Mouse (Mus musculus): ENCODE results near the gene Ppara.
"Not testable (repeated sequence)": the region's sequence is repeated elsewhere in the genome, so short reads cannot be mapped to it uniquely, and the experiment has no call there.

The Ppara gene

DNA sequence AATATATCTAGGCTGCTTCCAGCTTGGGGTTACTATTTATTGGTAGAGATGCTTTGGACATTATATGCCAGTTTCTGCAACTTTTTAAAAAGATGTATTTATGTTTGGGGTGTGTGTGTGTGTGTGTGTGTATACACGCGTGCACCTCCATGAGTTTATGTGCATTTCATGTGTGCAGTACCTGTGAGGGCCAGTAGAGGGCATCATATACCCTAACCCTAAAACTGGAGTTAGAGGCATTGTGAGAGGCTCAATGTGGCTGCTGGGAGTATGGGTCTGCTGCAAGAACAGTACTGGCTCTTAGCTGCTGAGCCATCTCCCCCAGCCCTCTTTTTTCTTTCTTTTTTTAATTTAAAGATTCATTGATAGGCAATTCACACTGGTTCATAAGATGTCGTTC lies 23.0 kb downstream of the Ppara start:
- DNase-seq (ENCODE audit: low spot score): no peak

DNA sequence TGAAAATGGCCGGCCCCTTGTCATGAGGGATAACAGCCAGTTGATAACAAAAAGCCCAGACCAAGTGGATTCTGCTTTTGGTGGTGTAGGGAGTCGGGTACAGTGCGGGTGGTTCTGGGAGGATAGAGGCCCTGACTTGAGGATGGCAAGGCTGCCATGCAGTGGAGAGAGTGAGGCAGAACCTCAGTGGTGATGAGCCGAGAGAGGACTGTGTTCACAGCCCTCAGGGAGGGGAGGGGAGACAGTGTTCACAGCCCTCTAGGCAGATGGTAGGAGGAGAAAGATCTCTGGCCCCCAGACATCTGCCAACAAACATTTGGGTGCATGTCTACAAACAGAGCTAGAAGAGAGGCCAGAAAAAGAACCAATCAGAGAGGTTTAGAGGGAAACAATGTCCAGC lies 28.0 kb downstream of the Ppara start:
- DNase-seq (ENCODE audit: low spot score): no peak

DNA sequence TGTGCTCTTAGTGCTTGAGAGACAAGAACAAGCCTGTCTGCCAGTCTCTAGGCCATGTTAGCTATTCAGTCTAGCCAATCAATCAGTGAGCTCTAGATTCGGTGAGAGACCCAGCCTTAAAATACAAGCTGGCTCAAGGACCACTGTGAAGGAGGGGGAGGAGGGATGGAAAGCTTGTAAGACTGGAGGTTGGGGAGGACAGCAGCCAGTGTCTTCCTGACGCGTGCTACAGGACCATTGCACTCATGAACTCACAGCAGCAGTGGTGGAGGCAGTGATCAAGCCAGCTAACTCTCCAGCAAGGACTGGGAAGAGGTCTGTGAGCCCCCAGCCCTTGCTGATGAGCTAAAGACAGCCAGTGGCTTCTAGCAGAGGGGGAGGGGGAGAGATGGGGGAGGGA lies 30.2 kb downstream of the Ppara start:
- DNase-seq (ENCODE audit: low spot score): no peak

DNA sequence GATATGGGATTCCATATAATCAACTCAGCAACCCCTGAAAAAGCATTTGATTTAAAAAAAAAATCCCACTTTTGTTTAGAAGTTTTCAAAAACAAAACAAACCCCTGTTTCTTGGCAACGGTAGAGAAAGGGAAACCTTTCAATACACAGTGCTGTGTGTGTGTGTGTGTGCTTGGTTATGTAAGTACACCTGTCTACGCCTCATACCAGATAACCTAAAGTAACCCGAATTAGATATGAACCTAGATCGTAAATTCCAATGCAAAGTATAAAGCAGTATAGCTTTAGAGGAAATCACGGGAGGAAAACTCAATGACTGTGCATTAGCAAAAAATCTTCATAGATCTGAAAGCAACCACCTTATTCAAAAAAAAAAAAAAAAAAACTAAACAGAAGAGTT lies 31.9 kb downstream of the Ppara start:
- DNase-seq (ENCODE audit: low spot score): no peak

DNA sequence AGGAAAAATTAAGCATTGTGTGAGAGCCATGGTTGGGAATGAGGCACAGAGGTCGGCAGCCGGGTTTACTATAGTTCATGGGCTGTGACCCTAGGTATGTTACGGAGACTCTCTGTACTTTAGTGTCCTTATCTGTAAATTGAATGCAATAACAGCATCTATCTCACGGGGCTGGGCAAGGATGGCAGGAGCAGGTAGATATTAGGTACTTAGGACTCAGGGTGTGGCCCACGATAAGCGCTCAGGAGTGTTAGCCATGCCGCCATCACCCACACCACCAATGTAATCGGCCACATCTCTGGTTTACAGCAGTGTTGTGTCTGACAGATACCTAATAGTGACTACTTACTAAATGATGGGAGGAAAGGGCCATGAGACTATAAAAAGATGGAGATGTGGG lies 34.2 kb downstream of the Ppara start:
- no peak for DNase-seq (ENCODE audit: low spot score)

DNA sequence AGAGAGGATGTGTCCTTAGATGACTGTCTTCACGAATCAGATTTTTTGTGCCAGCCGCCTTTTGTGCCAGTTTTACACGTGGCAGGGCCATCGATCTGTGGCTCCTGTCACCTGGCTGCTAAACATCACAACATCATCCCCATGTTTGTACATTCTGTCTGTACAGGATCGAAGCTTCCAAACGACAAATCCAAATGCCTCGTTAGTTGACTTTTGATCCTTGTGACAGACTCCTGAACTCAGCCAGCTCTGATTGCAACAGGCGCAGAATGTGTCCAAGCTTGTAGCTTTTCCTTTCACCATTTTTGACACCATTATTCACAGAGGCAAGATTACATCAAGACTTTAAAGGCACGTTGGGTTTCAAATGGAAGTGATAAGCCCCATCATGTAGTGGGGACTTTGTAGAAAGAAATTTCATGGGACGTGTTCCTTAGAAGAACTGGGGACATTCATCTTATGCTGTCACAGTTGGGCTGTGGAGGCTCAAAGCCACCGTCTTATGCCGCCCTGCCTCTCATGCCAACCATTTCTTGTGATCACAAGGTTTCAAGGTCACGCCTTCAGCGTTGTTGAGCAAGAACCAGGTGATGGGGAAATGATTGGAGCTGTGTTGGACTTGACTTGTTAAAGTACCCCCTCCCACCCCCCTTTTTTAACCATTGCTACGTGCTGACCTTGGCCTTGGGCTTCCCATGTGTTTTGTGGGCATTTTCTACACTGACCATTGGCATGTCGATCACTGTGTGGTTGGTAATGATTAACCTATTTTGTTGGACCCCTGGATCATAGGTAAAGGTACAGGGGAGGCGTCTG lies 36.7 kb downstream of the Ppara start:
- no peak for DNase-seq (ENCODE audit: low spot score)

DNA sequence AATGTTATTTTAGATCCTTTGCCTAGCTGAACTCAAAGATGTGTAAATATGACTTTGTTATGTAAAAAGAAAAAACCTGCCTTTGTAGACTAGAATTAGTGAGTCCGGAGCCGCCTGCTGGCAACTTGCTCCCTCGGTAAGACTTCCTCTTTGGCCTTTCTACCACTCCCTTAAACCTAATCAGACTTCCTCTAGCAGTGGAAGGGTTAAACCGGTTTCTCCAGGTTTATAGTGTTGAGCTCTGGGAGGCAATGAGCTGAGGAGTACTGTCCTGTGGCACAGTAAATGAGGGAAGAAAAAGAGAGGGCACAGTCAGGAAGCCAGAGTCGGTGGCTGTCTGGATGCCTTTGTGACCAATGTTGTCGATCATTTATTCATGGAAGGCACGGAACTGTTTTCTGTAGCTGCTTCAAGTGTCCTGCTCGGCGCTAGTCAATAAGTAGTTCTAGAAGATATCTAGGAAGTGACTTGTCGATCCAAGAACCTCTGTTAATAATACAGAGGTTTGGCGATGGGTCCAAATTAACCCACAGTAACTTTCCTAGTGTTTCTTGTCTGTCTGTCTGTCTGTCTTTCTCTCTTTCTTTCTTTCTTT lies 37.5 kb downstream of the Ppara start:
- DNase-seq (ENCODE audit: low spot score): no peak

DNA sequence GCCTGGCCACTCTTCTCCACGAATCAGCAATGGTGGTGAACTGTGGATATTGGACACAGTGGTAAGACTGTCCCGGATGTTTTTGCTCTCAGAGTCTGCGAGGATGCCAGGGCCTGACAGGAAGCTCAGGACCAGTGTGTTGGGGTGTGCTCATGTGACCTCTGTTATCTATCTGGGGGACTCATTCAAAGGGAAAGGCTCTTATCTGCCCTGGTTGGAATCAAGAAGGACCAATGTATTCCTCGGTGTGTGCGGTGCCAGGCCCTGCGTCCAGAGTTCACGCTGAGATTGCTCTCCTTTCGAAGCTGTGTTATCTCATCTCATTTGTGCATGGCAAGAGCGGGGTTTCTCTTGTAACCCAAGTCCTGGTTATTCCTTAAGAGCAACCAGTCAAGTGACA lies 39.6 kb downstream of the Ppara start:
- DNase-seq (ENCODE audit: low spot score): no peak

DNA sequence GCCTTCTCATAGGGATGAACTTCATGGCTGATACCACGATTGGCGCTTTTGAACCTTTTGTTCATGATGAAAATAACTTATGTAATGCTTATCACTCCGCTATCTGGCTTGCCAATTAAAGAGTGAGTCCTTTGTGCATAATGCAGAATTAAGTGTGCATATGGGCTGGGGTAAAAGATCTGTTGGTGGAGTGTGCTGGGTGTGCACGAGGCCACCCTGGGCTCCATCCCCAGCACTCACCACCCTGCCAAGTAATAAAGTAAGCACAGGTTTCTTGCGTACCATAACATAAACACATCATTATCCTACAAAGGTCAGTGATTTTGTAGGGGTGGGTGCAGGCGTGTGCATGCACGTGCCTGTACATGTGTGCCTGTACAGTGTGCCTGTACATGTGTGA lies 40.2 kb downstream of the Ppara start:
- no peak for DNase-seq (ENCODE audit: low spot score)

DNA sequence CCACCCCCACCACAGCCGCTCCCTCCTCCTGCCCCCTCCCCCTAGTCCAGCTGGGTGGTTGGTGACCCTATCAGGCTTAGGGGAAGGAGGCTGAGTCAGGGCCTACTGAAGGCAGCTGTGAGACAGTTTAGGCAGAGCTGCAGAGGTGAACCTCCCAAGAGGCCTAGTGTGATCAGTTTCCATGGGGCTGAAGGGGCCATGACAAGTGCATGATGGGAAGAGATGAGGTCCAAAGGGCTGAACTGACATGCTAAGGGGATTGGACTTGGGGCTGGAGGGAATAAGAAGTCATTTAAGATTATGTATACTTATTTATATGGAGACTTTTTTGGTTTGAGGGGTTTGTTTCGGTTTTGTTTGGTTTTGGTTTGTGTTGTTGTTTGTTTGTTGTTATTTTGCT lies 41.5 kb downstream of the Ppara start:
- DNase-seq (ENCODE audit: low spot score): no peak

DNA sequence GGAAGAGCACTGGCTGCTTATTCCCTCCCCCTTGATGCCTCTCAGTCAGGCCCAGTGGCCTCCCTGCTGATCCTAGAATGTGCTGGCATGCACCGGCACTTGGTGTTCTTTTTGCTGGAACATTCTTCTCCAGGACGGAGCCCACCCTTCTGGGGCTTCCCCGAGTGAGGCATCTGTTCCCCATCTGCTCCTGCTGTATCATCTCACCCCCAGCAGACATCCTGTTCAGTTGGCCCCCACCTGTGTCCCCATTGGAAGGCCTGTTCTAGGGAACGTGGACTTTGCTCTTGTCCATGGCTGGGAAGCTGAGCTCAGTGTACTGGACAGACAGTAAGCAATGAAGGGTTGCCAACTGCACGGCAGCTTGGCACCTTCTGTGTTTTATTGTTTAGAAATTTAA lies 42.0 kb downstream of the Ppara start:
- no peak for DNase-seq (ENCODE audit: low spot score)

DNA sequence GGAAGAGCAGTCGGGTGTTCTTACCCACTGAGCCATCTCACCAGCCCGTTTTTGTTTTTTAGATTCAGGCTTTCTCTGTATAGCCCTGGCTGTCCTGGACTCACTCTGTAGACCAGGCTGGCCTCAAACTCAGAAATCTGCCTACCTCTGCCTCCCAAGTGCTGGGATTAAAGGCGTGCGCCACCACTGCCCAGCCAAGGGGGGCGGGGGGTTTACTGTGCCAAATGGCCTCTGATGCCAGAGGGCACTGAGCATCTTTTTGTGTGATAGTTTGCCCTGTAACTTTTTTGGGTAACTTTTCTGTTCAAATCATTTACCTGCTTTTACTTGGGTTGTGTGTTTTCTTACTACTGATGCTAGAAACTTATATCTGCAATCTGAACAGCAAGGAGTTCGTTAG lies 44.1 kb downstream of the Ppara start:
- not testable (repeated sequence) for DNase-seq (ENCODE audit: low spot score)

DNA sequence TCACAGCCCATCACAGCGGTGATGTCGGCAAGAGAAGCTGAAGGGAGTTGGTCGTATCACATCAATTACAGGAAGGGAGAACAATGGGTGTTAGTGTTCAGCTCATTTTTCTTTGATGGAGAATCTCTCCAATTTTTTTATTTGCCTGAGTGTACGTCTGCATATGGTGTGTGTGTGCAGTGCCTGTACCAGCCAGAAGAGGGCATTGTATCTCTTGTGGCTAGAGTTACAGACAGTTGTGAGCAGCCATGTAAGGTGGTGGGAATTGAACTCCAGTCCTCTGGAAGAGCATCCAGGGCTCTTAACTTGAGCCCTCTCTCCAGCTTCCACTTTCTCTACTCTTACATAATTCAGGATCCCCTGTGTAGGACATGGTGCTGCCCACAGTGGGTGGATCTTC lies 48.4 kb downstream of the Ppara start:
- no peak for DNase-seq (ENCODE audit: low spot score)

DNA sequence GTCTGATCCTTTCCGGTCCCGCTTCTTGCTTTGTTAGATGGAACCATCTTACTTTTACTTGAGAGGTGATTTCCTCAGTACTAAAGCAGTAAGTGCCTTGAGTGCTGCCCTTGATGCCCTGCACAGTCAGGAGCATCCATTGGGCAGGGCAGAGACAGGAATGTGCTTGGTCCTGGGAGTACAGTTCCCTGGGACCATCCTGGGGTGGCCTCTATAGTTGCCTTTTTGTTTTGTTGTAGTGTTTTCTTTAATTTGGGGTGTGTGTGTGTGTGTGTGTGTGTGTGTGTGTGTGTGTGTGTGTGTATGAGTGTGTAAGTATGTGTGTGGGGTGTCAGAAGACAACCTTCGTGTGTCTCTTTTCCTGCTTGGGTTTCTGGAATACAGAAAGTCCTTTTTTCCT lies 49.6 kb downstream of the Ppara start:
- no peak for DNase-seq (ENCODE audit: low spot score)

DNA sequence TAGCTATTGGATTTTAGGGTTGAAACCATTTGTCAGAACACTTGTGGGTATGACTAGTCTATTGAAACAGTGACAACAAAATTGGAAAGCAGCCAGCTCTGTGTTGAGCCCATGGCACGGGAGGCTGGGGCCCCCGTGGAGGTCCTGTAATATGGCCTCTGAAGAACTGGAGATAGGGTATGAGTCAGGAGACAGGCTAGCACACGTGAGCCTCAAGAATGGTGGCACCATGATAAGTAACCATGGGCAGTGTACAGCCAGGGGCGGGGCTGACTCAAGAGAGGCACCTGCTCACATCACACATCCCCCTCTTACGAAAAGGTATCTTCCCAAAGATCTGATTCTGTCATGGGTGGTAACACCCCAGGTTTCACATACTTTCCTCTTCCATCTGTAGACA lies 51.9 kb downstream of the Ppara start:
- no peak for DNase-seq (ENCODE audit: low spot score)

DNA sequence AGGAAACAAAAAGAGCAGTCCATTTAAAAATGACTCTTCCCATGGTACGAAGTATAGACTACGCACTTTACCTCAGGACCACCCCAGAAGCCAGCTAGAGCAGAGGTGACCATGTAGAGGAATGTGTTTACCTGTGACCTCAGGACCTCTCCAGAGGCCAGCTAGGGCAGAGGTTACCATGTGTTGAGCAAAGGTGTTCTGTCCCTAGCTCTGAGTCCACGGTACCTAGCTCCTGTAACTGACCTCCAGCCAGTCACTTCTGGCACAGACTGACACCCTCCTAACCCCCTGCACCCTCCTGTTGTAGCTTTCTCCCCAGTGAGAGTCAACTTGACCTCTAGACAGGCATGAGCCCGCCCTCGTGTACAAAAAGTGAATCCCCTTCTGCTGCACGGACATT lies 52.7 kb downstream of the Ppara start:
- DNase-seq (ENCODE audit: low spot score): no peak

DNA sequence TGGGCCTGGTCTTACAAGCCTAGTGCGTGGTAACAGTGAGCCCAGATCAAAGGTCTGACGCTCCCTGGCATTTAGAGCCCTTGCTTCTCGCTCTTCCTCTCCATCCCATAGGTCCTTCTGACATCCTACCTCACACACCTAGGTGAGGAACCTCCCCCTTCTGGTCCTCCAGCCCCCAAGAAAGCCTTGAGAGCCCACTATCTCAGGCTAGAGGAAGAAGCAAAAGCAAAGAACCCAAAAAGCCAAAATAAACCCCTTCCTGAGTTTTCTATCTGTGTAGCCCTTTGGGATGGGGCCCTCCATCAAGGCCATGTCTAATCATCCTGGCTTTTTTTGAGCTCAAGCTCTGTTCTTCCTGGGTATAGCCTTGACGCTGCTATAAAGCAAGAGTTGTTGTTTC lies 53.3 kb downstream of the Ppara start:
- no peak for DNase-seq (ENCODE audit: low spot score)

DNA sequence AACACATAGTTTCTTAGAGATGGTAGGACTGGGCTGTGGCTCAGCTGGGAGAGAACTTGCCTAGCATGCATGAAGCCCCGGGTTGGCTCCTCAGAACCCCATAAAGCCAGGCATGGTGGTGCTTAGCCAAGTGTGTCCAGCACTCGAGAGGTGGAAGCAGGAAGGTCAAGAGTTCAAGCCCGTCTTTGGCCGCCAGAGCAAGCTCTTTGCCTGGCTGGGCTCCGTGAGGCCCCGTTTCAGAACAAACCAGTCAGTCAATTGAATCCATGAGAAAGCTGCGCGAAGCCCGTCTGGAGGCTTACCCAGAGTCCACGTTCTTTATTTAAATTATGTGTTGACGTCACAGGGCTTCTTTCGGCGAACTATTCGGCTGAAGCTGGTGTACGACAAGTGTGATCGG lies 53.9 kb downstream of the Ppara start:
- DNase-seq (ENCODE audit: low spot score): no peak

DNA sequence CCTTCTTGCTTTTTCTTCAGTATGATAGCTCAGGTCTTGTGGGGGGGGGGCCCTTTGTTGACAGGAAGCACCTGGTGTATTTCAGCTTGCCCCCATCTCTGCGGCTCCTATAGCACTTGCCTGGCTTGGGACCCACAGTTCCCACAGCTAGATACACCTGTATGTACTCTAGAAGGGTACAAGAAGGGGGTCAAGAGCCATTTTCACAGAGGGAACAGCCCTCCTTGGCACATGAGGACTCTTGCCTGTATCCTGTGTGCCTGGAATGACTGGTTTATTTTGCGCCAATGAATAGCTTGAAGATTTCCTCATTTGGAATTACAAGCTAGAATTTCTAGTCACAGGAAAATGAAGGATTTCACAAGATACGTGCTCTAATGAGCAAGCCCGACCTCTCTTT lies 56.7 kb downstream of the Ppara start:
- DNase-seq (ENCODE audit: low spot score): no peak

DNA sequence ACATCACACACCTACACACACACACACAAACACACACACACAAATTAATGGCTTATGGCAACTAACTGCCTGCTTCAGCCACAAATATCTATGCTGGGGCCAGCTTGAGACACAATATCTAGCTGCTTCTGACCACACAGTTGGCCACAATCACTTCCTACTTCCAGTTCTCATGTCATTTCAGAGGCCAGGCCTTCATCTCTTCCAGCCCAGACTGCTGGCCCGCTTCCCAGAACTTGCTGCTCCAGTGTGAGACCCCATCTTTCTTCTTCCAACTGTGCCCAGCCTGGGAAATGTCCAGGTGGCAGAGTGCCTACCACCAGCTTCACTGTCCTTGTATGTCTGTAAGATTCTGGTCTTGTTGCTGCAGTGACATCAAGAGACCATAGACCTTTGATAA lies 58.0 kb downstream of the Ppara start:
- DNase-seq (ENCODE audit: low spot score): no peak

DNA sequence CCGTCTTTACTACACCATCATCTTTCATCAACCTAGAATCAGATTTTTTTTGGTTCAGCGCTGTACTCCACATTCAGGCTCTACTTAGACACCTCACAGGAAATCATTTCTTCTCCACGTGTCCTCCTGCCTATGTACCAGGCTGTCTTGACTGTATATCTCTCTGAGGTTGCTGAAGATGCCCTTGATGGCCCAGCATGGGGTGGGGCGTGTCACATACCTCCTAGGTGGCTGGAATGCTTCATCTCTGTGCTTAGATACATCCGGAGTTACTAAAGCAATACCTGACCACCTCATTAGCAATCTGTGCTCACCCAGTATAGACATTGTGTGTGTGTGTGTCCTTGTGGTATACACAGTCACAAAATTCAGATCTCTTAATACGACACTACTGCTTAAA lies 60.7 kb downstream of the Ppara start:
- no peak for DNase-seq (ENCODE audit: low spot score)

DNA sequence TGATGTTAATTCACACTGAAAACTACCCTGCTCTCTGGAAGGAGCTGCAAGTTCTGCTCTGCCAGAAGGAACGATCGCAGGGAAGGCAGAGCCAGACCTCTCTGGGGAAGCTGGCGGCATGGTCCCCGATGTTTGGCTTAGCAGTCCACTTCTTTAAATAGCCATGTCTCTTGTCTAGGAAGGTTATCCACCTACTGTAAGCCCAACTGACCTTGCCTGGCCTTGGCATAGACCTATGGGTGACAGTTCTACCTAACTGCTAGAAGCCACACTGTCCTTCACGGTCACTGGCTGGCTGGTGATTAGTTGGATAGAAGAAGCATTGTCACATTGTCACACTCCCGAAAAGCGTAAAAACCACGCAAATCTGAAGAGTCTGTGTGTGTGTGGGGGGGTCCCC lies 63.9 kb downstream of the Ppara start:
- no peak for DNase-seq (ENCODE audit: low spot score)

DNA sequence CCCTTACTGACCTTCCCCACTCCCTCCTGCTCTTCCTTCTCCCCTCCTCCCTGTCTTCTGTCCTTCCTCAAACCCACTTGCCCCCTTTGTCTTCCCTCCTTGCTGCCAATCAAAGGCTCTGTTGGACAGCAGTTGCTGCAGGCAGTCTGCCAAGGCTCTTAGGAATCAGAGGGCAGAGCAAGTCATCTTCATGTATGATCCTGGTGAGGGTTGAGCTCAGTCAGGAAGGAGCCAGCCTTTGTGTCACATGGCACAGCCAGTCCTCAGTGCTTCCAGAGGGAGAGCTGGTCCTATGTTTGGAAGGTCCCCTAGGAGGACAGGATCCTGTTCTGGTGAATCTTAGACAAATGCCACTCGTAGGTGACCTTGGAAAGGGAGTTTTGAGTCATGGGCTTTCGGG lies 68.1 kb downstream of the Ppara start:
- no peak for DNase-seq (ENCODE audit: low spot score)

DNA sequence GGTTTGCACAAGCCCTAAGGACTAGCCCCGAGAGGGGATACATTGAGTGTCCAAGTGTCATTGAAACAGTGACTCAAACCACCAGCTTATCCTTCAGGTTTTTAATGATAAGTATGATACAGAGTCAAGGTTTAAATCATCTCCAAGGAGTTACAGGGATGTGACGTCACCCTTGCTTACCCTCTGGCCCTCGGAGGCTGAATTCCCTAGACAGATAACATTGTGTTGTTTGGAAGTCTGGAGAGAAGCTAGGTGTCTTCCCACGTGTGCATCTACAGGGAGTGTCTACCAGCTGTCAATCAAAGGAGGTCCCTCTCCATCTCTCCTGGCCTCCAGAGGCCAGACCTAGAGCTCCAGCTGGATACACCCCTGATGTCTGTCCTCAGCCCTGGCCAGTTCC lies 72.1 kb downstream of the Ppara start:
- DNase-seq (ENCODE audit: low spot score): no peak

All from embryo, embryonic 10.5 days (tissue).